Mouse (Mus musculus): ENCODE measurements around the gene Dglucy. TPM values are rescaled to one million over a fixed set of nuclear protein-coding genes. Genes with fewer than 3 reads are reported as not detected.

Dglucy gene
- total and polyA plus RNA-seq, 3 experiments, result 0.09 to 0.27 TPM; not detected in 1

DNA sequence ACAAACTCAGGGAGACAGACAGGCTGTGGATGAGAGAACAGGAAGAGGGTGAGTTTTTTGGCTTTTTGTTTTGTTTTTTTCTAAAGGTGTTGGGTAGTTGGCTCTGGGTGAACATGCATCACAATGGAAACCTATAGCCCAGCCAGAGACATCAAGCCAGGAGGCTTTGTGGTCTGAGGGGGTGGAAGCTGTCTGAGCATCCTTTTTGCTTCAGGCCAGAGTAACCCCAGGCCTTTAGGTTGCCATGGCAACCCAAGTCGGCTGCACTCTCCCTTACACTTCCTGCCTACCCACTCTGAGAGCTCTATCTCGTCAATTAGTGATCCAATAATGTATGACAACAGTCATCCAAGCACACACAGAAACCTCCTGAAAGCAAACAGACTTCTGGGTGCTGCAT is 116.6 kb downstream of the Dglucy start:
- no peaks in the 10 kb centered on the region for H3K9me3 ChIP-seq (replicated peaks)
- no peaks in the 10 kb centered on the region for H3K4me1 ChIP-seq (ENCODE audit: insufficient read depth, low read depth, low read length)
- ATAC-seq (ENCODE audit: extremely low read depth, insufficient number of reproducible peaks, low FRiP score, poor library complexity, severe bottlenecking) (no peak), DNase-seq (ENCODE audit: low spot score) (no peak)
- no peaks in the 10 kb centered on the region for H3K36me3 ChIP-seq (replicated peaks)
- H3K4me3 ChIP-seq (ENCODE audit: low read depth, low read length), result no peak overlapping the region
- TF ChIP-seq TAL1 (conservative IDR thresholded peaks at IDR 0.05; ENCODE audit: low read depth, low read length) (no peak), CTCF (IDR thresholded peaks at IDR 0.05; ENCODE audit: low read depth, low read length) (no peak), POLR2AphosphoS5 (IDR thresholded peaks at IDR 0.05; ENCODE audit: insufficient replicate concordance, low read depth, low read length) (no peak)
- peaks cover 42% of the 10 kb centered on the region for H3K27me3 ChIP-seq (ENCODE audit: insufficient read depth, low read length)

DNA sequence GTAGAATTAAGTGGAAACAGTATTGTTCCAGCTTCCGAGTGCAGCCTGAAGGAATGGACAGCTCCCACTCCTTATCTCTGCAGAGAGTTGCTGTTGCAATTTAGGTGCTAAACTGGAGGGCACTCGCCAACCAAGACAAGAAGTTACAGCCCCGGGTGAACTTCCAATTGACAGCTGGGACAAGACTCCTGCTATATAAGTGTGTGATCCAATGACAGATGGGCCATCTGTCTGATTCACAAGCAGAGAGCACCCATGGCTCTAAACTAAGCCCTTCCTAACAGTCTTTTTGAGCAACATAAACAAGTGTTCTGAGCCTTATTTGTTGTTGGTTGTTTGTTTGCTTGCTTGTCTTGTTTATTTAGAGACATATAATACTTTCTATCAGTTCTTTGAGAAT is 117.8 kb downstream of the Dglucy start:
- no peaks in the 10 kb centered on the region for H3K4me1 ChIP-seq (ENCODE audit: insufficient read depth, low read depth, low read length)
- no peak overlapping the region for H3K4me3 ChIP-seq (ENCODE audit: low read depth, low read length)
- TF ChIP-seq POLR2AphosphoS5 (IDR thresholded peaks at IDR 0.05; ENCODE audit: insufficient replicate concordance, low read depth, low read length) (no peak), CTCF (IDR thresholded peaks at IDR 0.05; ENCODE audit: low read depth, low read length) (no peak), GATA1 (IDR thresholded peaks at IDR 0.05; ENCODE audit: borderline replicate concordance, low read length) (no peak), GATA2 (IDR thresholded peaks at IDR 0.05; ENCODE audit: borderline replicate concordance, low read depth, low read length) (no peak), TAL1 (conservative IDR thresholded peaks at IDR 0.05; ENCODE audit: low read depth, low read length) (no peak)
- DNase-seq (ENCODE audit: low spot score) (no peak), ATAC-seq (ENCODE audit: extremely low read depth, insufficient number of reproducible peaks, low FRiP score, poor library complexity, severe bottlenecking) (no peak)
- H3K9me3 ChIP-seq (replicated peaks), result no peaks in the 10 kb centered on the region
- peaks cover 47% of the 10 kb centered on the region for H3K27me3 ChIP-seq (ENCODE audit: insufficient read depth, low read length)
- H3K36me3 ChIP-seq (replicated peaks), result no peaks in the 10 kb centered on the region

DNA sequence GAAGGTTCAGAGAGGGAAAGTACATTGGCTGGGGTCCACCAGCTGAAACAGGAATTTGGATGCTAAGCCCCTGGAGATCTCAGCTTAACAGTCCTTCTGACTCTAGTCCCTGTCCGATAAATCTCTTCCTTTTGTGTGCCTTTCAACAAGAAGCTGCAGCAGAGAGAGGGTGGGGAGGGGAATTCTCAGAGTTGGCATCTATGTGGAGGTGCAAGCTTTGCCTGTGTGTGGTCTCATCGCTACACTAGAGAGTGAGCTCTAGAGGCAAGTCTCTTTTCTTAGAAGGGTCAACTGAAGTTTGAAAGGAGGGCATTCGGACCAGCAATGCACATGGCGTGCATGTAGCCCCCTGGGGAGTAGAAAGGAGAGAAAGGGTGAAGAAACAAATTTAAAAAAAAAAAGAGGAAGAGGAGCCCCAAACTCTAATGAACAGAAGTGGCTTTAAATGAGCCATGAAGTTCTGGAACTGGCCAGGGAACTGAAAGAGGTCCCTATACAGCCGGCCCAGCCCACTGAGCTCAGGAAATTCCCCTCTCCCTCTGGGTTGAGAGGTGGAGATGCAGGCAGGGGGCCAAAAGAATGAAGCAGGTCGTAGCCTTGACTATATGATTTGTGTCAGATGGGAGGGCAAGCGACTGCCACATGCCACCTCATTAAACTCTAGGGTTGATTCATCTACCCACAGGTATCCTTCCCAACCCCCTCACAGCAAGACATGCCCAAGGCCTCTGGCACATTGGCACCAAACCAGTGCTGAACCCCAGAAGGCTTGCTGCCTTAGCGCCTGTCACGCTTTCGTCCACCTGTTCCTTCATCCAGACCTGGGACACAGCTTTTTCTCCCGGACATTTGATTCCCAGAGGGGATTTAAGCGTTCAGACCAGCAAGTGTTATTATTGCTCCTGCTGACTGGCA is 119.1 kb downstream of the Dglucy start:
- Histone ChIP-seq H3K4me3 (ENCODE audit: low read depth, low read length) (no peak overlapping the region), H3K4me1 (ENCODE audit: insufficient read depth, low read depth, low read length) (no peaks in the 10 kb centered on the region), H3K36me3 (replicated peaks) (no peaks in the 10 kb centered on the region), H3K27me3 (ENCODE audit: insufficient read depth, low read length) (peaks cover 59% of the 10 kb centered on the region), H3K9me3 (replicated peaks) (no peaks in the 10 kb centered on the region)
- DNase-seq (ENCODE audit: low spot score) (no peak), ATAC-seq (ENCODE audit: extremely low read depth, insufficient number of reproducible peaks, low FRiP score, poor library complexity, severe bottlenecking) (no peak)
- TF ChIP-seq CTCF (IDR thresholded peaks at IDR 0.05; ENCODE audit: low read depth, low read length) (no peak), POLR2AphosphoS5 (IDR thresholded peaks at IDR 0.05; ENCODE audit: insufficient replicate concordance, low read depth, low read length) (no peak), TAL1 (conservative IDR thresholded peaks at IDR 0.05; ENCODE audit: low read depth, low read length) (no peak), GATA1 (IDR thresholded peaks at IDR 0.05; ENCODE audit: borderline replicate concordance, low read length) (no peak)

DNA sequence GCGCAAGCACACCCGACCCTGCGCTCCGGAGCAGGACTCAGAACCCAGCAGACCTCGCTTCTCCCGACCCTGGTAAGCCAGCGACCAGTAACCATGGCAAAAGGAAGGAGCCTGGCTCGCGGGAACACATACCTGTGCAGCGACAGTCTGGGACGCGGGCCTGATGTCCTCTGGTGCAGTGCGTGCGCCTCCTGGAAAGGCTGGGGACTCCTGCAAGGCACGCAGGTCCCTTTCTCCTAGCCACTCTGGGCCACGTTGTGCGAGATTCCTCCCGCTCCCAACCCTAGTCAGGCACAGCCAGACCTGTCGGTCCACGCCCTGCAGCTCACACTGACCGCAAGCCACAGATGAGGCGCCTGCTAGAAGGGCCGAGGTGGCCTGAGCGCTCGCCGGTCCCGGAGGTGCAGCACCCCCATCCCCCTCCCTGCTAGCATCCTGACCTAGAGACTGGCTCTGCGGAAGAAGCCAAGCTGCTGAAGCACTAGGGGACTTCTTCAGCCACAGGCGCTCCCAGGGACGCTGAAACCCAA is 120.3 kb downstream of the Dglucy start:
- no peak for ATAC-seq (ENCODE audit: extremely low read depth, insufficient number of reproducible peaks, low FRiP score, poor library complexity, severe bottlenecking)

DNA sequence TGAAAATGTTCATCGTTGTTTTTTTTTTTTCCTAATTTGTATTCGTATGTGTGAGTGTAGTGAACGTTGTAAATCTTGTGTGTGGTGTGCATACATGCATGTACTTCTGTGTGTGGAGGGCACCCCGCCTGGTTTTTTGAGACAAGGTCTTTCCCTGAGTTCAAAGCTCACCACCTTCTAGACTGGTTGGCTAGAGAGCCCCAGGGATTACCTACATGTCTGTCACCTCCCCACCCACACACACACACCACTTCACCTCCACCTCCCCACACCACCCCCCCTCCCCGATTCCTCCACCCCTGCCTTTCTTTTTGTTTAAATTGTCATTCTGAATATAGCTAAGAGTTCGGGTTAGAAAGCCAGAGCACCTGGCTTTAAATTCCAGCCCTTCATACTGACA is 122.0 kb downstream of the Dglucy start:
- H3K9me3 ChIP-seq (replicated peaks), result no peaks in the 10 kb centered on the region
- ATAC-seq (ENCODE audit: extremely low read depth, insufficient number of reproducible peaks, low FRiP score, poor library complexity, severe bottlenecking) (no peak), DNase-seq (ENCODE audit: low spot score) (no peak)
- no peaks in the 10 kb centered on the region for H3K36me3 ChIP-seq (replicated peaks)
- H3K4me3 ChIP-seq (ENCODE audit: low read depth, low read length), result no peak overlapping the region
- H3K27me3 ChIP-seq (ENCODE audit: insufficient read depth, low read length), result peaks cover 65% of the 10 kb centered on the region
- H3K4me1 ChIP-seq (ENCODE audit: insufficient read depth, low read depth, low read length), result no peaks in the 10 kb centered on the region
- TF ChIP-seq GATA1 (IDR thresholded peaks at IDR 0.05; ENCODE audit: borderline replicate concordance, low read length), result no peak
- TF ChIP-seq TAL1 (conservative IDR thresholded peaks at IDR 0.05; ENCODE audit: low read depth, low read length), result no peak
- no peak for TF ChIP-seq GATA2 (IDR thresholded peaks at IDR 0.05; ENCODE audit: borderline replicate concordance, low read depth, low read length)
- TF ChIP-seq POLR2AphosphoS5 (IDR thresholded peaks at IDR 0.05; ENCODE audit: insufficient replicate concordance, low read depth, low read length), result no peak
- TF ChIP-seq CTCF (IDR thresholded peaks at IDR 0.05; ENCODE audit: low read depth, low read length), result no peak

More for the DNA sequence above, 120.3 kb downstream of the Dglucy start:
- peaks cover 66% of the 10 kb centered on the region for H3K27me3 ChIP-seq (ENCODE audit: insufficient read depth, low read length)
- TF ChIP-seq GATA2 (IDR thresholded peaks at IDR 0.05; ENCODE audit: borderline replicate concordance, low read depth, low read length), result no peak
- no peak for TF ChIP-seq POLR2AphosphoS5 (IDR thresholded peaks at IDR 0.05; ENCODE audit: insufficient replicate concordance, low read depth, low read length)
- TF ChIP-seq CTCF (IDR thresholded peaks at IDR 0.05; ENCODE audit: low read depth, low read length), result no peak
- no peak for TF ChIP-seq TAL1 (conservative IDR thresholded peaks at IDR 0.05; ENCODE audit: low read depth, low read length)
- no peak for TF ChIP-seq GATA1 (IDR thresholded peaks at IDR 0.05; ENCODE audit: borderline replicate concordance, low read length)
- DNase-seq (ENCODE audit: low spot score), result no peak
- no peak overlapping the region for H3K4me3 ChIP-seq (ENCODE audit: low read depth, low read length)
- H3K36me3 ChIP-seq (replicated peaks), result no peaks in the 10 kb centered on the region
- no peaks in the 10 kb centered on the region for H3K4me1 ChIP-seq (ENCODE audit: insufficient read depth, low read depth, low read length)
- H3K9me3 ChIP-seq (replicated peaks), result no peaks in the 10 kb centered on the region

DNA sequence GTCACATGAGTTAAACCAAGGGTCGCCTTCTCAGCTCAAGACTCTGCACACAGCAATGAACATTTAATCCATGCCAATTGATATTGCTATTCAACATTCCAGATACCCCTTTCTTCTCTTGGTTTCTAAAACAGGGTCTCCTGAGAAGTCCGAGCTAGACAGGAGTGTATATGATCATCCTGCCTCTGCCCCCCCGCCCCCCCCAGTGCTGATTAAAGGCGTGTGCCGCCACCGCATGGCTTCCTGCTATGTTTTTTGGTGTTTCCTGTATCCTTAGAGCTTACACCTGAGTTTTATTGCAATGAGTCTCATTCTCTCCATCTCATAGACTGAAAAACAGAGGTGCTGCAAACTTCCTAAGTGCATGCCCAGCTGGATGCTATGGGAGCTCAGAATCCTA is 122.5 kb downstream of the Dglucy start:
- no peak overlapping the region for H3K4me3 ChIP-seq (ENCODE audit: low read depth, low read length)
- peaks cover 65% of the 10 kb centered on the region for H3K27me3 ChIP-seq (ENCODE audit: insufficient read depth, low read length)
- DNase-seq (ENCODE audit: low spot score) (no peak), ATAC-seq (ENCODE audit: extremely low read depth, insufficient number of reproducible peaks, low FRiP score, poor library complexity, severe bottlenecking) (no peak)
- H3K4me1 ChIP-seq (ENCODE audit: insufficient read depth, low read depth, low read length), result no peaks in the 10 kb centered on the region
- no peaks in the 10 kb centered on the region for H3K36me3 ChIP-seq (replicated peaks)
- no peaks in the 10 kb centered on the region for H3K9me3 ChIP-seq (replicated peaks)
- TF ChIP-seq GATA1 (IDR thresholded peaks at IDR 0.05; ENCODE audit: borderline replicate concordance, low read length) (no peak), GATA2 (IDR thresholded peaks at IDR 0.05; ENCODE audit: borderline replicate concordance, low read depth, low read length) (no peak), TAL1 (conservative IDR thresholded peaks at IDR 0.05; ENCODE audit: low read depth, low read length) (no peak), POLR2AphosphoS5 (IDR thresholded peaks at IDR 0.05; ENCODE audit: insufficient replicate concordance, low read depth, low read length) (no peak), CTCF (IDR thresholded peaks at IDR 0.05; ENCODE audit: low read depth, low read length) (no peak)
